Mouse (Mus musculus): ENCODE measurements around the gene Vmn2r72. TPM values are rescaled to one million over a fixed set of nuclear protein-coding genes. Genes with fewer than 3 reads are reported as not detected.

The Vmn2r72 gene
- polyA plus RNA-seq (2015; fragmentation: Nextera tagmentation; extraction: Ambion mirVana): not detected in 2 replicates

GRCm38 (mm10) chr7:85754997-85755396, at the start of gene Vmn2r72:
Gene Vmn2r72 (minus strand): TSS chr7:85755097.
- H3K27me3 ChIP-seq (ENCODE audit: control insufficient read depth, insufficient read depth, low read length): no peaks in the 10 kb centered on the region
- TF ChIP-seq EP300 (optimal IDR thresholded peaks at IDR 0.05) (no peak), CTCF (IDR thresholded peaks at IDR 0.05; ENCODE audit: low read depth) (no peak)
- H3K9me3 ChIP-seq (ENCODE audit: control insufficient read depth, low read length): no peaks in the 10 kb centered on the region
- no peak within 1 kb of the TSS for H3K4me2 ChIP-seq (replicated peaks; ENCODE audit: low read depth)
- H3K36me3 ChIP-seq (ENCODE audit: control insufficient read depth, insufficient read depth, low read length): no peaks in the 10 kb centered on the region
- H3K9ac ChIP-seq (ENCODE audit: low read length): no peak within 1 kb of the TSS
- H3K27ac ChIP-seq (replicated peaks): no peak within 1 kb of the TSS
- ATAC-seq (ENCODE audit: low FRiP score, low TSS enrichment): no peak
- WGBS: 79% methylated on average over 1 of the region's 1 CpGs
- H3K4me1 ChIP-seq (replicated peaks; ENCODE audit: control insufficient read depth, insufficient read depth): no peaks in the 10 kb centered on the region
- no peak for DNase-seq (ENCODE audit: low spot score)
- no peak within 1 kb of the TSS for H3K4me3 ChIP-seq (ENCODE audit: low read depth, low read length)

Other genes with a start within 250 kb of the Vmn2r72 start
- not detected in 2 replicates for gene Vmn2r71, start 192.0 kb downstream of the Vmn2r72 start, polyA plus RNA-seq (2015; fragmentation: Nextera tagmentation; extraction: Ambion mirVana)
- gene Vmn2r70, start 185.9 kb downstream of the Vmn2r72 start, polyA plus RNA-seq (2015; fragmentation: Nextera tagmentation; extraction: Ambion mirVana): not detected in 2 replicates
- not detected in 2 replicates for gene Vmn2r73, start 121.2 kb upstream of the Vmn2r72 start, polyA plus RNA-seq (2015; fragmentation: Nextera tagmentation; extraction: Ambion mirVana)
- gene Vmn2r74, start 206.5 kb upstream of the Vmn2r72 start, polyA plus RNA-seq (2015; fragmentation: Nextera tagmentation; extraction: Ambion mirVana): not detected in 2 replicates

All from stomach, postnatal 0 days (tissue).